21 mouse cellular contexts compared by ENCODE assay signal in the genomic region with DNA sequence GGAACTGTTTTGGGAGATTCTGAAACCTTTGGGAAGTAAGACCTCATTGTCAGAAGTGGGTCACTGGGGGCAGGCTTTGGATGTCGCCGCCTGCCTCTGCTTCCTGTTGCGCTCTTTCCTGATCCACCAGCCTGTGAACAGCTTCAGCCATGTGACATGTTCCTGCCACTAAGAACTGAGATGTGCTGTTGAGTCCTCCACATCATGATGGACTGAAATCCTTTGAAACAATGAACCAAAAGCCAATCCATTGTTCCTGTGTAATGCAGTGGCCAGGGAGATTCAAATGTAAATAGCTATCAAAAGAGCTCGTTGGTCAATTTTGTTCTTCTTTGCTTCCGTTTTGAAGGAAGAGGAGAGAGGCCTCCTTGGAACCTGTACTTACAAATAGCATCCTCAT.
DNase-seq lines count a peak whose midpoint lies in the region; TF ChIP-seq lines count a peak whose summit lies in the region.
"Had no signal": no experiment of that assay in that cellular context is flagged by ENCODE, and none has a peak within 500 bp of the region (broad histone marks: within the 10 kb centered on the region; RNA-seq: fewer than 3 reads in every experiment).

No protein-coding gene starts in this region.

- no peaks in the 10 kb centered on the region for H3K36me3 ChIP-seq in ES-E14 (ENCODE audit: control insufficient read depth, insufficient read depth, low read length, poor library complexity, severe bottlenecking)
- H3K36me3 ChIP-seq: embryonic facial prominence, embryonic 13.5 days; embryonic facial prominence, embryonic 15.5 days; forebrain, embryonic 10.5 days; forebrain, embryonic 12.5 days had no signal

- no peaks in the 10 kb centered on the region for H3K9me3 ChIP-seq in ES-E14 (ENCODE audit: control insufficient read depth, insufficient read depth, low read depth, low read length)
- H3K9me3 ChIP-seq: embryonic facial prominence, embryonic 13.5 days; embryonic facial prominence, embryonic 15.5 days; forebrain, embryonic 10.5 days; forebrain, embryonic 12.5 days had no signal

- in situ Hi-C loops in ES-E14 (cut with MboI; ENCODE audit: low sequenced_read_pairs in 2 of 2, unreplicated experiment in 2 of 2) = loop anchor here in 1 of 2 experiments (25.0 kb wide), 1 partner anchor 244 kb away; no protein-coding TSS in a partner anchor

- no peak overlapping the region for H3K4me3 ChIP-seq in ES-E14 (ENCODE audit: insufficient read depth in 1 of 2, low read depth in 1 of 2, low read length in 2 of 2, poor library complexity in 1 of 2, severe bottlenecking in 1 of 2)
- H3K4me3 ChIP-seq: embryonic facial prominence, embryonic 13.5 days; embryonic facial prominence, embryonic 15.5 days; erythroblast, embryonic 14.5 days; forebrain, embryonic 10.5 days; forebrain, embryonic 12.5 days had no signal

- DNase-seq in ES-CJ7 (ENCODE audit: low read depth, low spot score) (peak; percentile 37), ES-E14 (ENCODE audit: low read depth, low spot score) (peak; percentile 17), ZHBTc4 (ENCODE audit: low read depth, low spot score) (peak; percentile 61)
- no peak for DNase-seq in testis, postnatal 14 days (ENCODE audit: low spot score)
- no peak for DNase-seq in natural killer cell, adult 2 months (ENCODE audit: low spot score in 2 of 2)
- no peak for DNase-seq in left cerebral cortex, adult 18-20 months (ENCODE audit: low spot score in 2 of 2)
- DNase-seq: adrenal gland, adult 2 months; adrenal gland, postnatal 10 days; adrenal gland, postnatal 25 days; cerebellum, adult 11 months; cerebellum, adult 18-20 months; cerebellum, adult 8-10 months; cerebellum, adult 9-11 months; cerebellum, postnatal 14 days; cerebellum, postnatal 36 days; embryo, embryonic 11 days had no signal

- no peaks in the 10 kb centered on the region; a peak in 1 of 4 replicates for H3K4me1 ChIP-seq in ES-E14 (ENCODE audit: control insufficient read depth in 2 of 2, insufficient read depth in 2 of 2, low read length in 2 of 2, poor library complexity in 1 of 2)
- H3K4me1 ChIP-seq: embryonic facial prominence, embryonic 13.5 days; embryonic facial prominence, embryonic 15.5 days; forebrain, embryonic 12.5 days had no signal

- H3K9ac ChIP-seq in ES-E14 (ENCODE audit: insufficient read depth, low read depth, low read length, poor library complexity, severe bottlenecking) = no peak overlapping the region
- H3K9ac ChIP-seq: embryonic facial prominence, embryonic 13.5 days; embryonic facial prominence, embryonic 15.5 days; forebrain, embryonic 12.5 days had no signal

- H3K27ac ChIP-seq in ES-E14 (ENCODE audit: insufficient read depth, low read depth, low read length, poor library complexity, severe bottlenecking) = no peak overlapping the region
- H3K27ac ChIP-seq: embryonic facial prominence, embryonic 13.5 days; embryonic facial prominence, embryonic 15.5 days; forebrain, embryonic 10.5 days; forebrain, embryonic 12.5 days had no signal

TF ChIP-seq in ES-E14, 5 proteins besides CTCF, POLR2A, EP300 and RAD21:
- TF ChIP-seq CHD2 (IDR thresholded peaks at IDR 0.05; ENCODE audit: low read depth, low read length) (no peak), HCFC1 (IDR thresholded peaks at IDR 0.05; ENCODE audit: borderline replicate concordance, insufficient read depth, low read length) (no peak), ZC3H11A (IDR thresholded peaks at IDR 0.05; ENCODE audit: borderline replicate concordance, low read depth, low read length) (no peak), ZNF384 (IDR thresholded peaks at IDR 0.05; ENCODE audit: low read depth, low read length) (no peak), MAFK (IDR thresholded peaks at IDR 0.05; ENCODE audit: insufficient read depth, low read depth, low read length) (no peak)

Comparison
In these comparisons a context has a peak if more than half of its experiments do, and no peak if none do; other contexts are left out.
1. DNase-seq: peak in ES-CJ7 (single experiment), ES-E14 (single experiment) and ZHBTc4 (single experiment); none in testis, postnatal 14 days (single experiment), natural killer cell, adult 2 months (0 of 2) and left cerebral cortex, adult 18-20 months (0 of 2).